Mouse (Mus musculus) forebrain, embryonic 11.5 days (tissue): ENCODE results near the gene Gng2. TPM values are rescaled to one million over a fixed set of nuclear protein-coding genes. Genes with fewer than 3 reads are reported as not detected.

ENCODE experiments used
- ATAC-seq: fragments of 200-750 bp; cut with Nextera tagmentation; replicated peaks from 2 replicates; pipeline ENCODE4 v1.8.0; 2017; ENCODE audit warnings: moderate TSS enrichment; ENCODE audit not compliant: low FRiP score
- DNase-seq: peaks from one replicate; pipeline ENCODE4 v3.0.0-alpha.2; 2017; ENCODE audit warnings: low spot score
- H3K27ac ChIP-seq: fragments of 300-500 bp; sonication (generic); 2 replicates; pipeline ENCODE4 v1.5.1; 2014; ENCODE audit warnings: low read depth, low read length
- H3K27me3 ChIP-seq: fragments of 300-500 bp; sonication (generic); 2 replicates; pipeline ENCODE4 v1.6.1; 2014; ENCODE audit warnings: mild to moderate bottlenecking, low read length, mixed read lengths; ENCODE audit not compliant: control insufficient read depth, insufficient read depth
- H3K36me3 ChIP-seq: fragments of 300-500 bp; sonication (generic); 2 replicates; pipeline ENCODE4 v1.6.1; 2014; ENCODE audit warnings: mild to moderate bottlenecking, low read length, moderate library complexity, mixed read lengths; ENCODE audit not compliant: control insufficient read depth, insufficient read depth
- H3K4me1 ChIP-seq: fragments of 300-500 bp; sonication (generic); replicated peaks from 2 replicates; pipeline ENCODE4 v1.6.1; 2014; ENCODE audit warnings: low read length, mixed read lengths; ENCODE audit not compliant: control insufficient read depth, insufficient read depth
- H3K4me2 ChIP-seq: fragments of 300-500 bp; sonication (generic); 2 replicates; pipeline ENCODE4 v1.6.1; 2014; ENCODE audit warnings: low read depth, mild to moderate bottlenecking, low read length, moderate library complexity, mixed read lengths; ENCODE audit not compliant: severe bottlenecking
- H3K4me3 ChIP-seq: fragments of 300-500 bp; sonication (generic); 2 replicates; pipeline ENCODE4 v1.5.1; 2014; ENCODE audit warnings: low read depth, low read length
- H3K9ac ChIP-seq: fragments of 300-500 bp; sonication (generic); 2 replicates; pipeline ENCODE4 v1.6.1; 2014; ENCODE audit warnings: low read length
- H3K9me3 ChIP-seq: fragments of 300-500 bp; sonication (generic); 2 replicates; pipeline ENCODE4 v1.6.1; 2016; ENCODE audit warnings: low read length, mixed read lengths; ENCODE audit not compliant: control insufficient read depth
- WGBS: fragments of 180-500 bp; shearing (Covaris S2); extraction: QIAGEN DNeasy Blood & Tissue Kit; methylation state at CpG from one replicate; pipeline ENCODE4 v1.1.7; 2014; 5-methylcytosine and 5-hydroxymethylcytosine counted together
- polyA plus RNA-seq: library from polyadenylated mRNA; unstranded; fragments of >200 nt; fragmentation: Nextera tagmentation; extraction: Ambion mirVana; gene quantifications from 2 replicates; pipeline ENCODE4 v1.2.1, GENCODE M21; 2014

Gng2 gene
- polyA plus RNA-seq, 1 experiment from 2014 or later: 142 TPM

DNA sequence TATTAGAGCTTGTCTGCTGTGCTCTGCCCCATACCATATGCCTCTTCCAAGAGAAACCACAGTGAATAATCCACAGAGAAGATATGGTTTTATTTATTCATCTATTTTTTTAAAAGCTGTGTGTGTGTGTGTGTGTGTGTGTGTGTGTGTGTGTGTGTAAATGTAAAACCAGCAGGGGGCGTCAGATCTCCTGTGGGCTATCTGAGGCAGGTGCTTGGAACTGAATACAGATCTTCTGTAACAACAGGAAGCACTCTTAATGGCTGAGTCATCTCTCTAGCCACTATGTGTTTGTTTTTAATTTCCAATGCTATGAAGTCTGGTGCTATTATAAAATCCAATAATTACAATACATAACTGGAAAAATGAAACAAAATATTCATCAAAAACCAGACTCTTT is 37.4 kb downstream of the Gng2 start:
- 83% methylated on average over 1 of the region's 1 CpGs for WGBS
- no peak for ATAC-seq

DNA sequence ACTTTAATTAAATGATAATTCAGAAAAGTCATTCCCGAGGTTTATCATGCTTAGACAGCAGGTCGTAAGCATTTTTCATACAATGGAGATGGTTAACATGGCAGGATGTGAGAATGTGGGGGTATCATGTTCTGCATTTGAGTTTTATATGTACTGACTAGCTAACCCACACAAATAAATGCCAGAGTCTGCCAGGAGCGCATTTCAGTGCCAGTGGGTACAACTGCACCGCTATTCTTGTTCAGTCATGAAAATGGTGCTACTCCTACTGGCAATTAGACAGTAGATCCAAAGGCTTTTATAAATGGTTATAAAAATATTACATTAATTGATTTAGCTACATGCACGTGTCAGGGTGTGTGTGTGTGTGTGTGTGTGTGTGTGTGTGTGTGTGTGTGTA is 38.9 kb downstream of the Gng2 start:
- Histone ChIP-seq H3K9me3 (no peaks in the 10 kb centered on the region), H3K9ac (no peak overlapping the region), H3K4me2 (no peak overlapping the region), H3K27me3 (no peaks in the 10 kb centered on the region), H3K4me3 (no peak overlapping the region), H3K27ac (no peak overlapping the region), H3K4me1 (peaks cover 11% of the 10 kb centered on the region; the same call in 1 of the 2 replicates), H3K36me3 (no peaks in the 10 kb centered on the region; the same call in 1 of the 2 replicates)
- 95% methylated on average over 5 of the region's 5 CpGs for WGBS
- DNase-seq (no peak), ATAC-seq (no peak)

More for the DNA sequence above, 37.4 kb downstream of the Gng2 start:
- Histone ChIP-seq H3K36me3 (no peaks in the 10 kb centered on the region; the same call in 1 of the 2 replicates), H3K4me2 (no peak overlapping the region), H3K9me3 (no peaks in the 10 kb centered on the region), H3K4me3 (no peak overlapping the region), H3K27me3 (no peaks in the 10 kb centered on the region), H3K27ac (no peak overlapping the region), H3K4me1 (peaks cover 9% of the 10 kb centered on the region; the same call in 1 of the 2 replicates), H3K9ac (no peak overlapping the region)
- DNase-seq: no peak

GRCm38 (mm10) chr14:19935084-19935483 is 42.3 kb downstream of the Gng2 start:
- no peak for DNase-seq

DNA sequence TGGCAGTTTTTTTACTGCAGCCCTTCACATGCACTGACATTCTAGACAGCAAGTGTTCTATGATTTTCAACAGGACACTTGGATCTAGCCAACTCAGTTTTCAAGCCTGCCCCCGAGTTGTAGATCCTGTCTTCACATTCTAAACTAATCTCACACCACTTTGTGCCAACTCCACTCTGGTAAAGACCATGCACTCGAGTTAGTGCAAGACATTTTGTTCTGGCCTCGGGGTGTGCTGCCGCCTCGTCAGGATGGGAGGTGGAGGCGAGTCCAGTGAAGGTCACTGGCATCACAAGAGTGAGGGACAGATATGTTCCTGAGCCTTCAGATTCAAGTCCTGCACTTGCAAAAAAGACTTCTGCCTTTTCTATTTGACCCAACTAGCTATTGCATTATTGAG is 44.1 kb downstream of the Gng2 start:
- Histone ChIP-seq H3K27me3 (no peaks in the 10 kb centered on the region), H3K27ac (no peak overlapping the region), H3K4me1 (peaks cover 2% of the 10 kb centered on the region; the same call in 1 of the 2 replicates), H3K9me3 (no peaks in the 10 kb centered on the region), H3K36me3 (no peaks in the 10 kb centered on the region; the same call in 1 of the 2 replicates), H3K4me2 (no peak overlapping the region), H3K4me3 (no peak overlapping the region), H3K9ac (no peak overlapping the region)
- WGBS: 76% methylated on average over 6 of the region's 6 CpGs
- no peak for DNase-seq
- no peak for ATAC-seq

More at GRCm38 (mm10) chr14:19935084-19935483, 42.3 kb downstream of the Gng2 start:
- ATAC-seq: no peak
- Histone ChIP-seq H3K4me1 (0 out of 2 replicates have a peak, but pooled peaks cover 2% of the 10 kb centered on the region), H3K27ac (no peak overlapping the region), H3K9ac (no peak overlapping the region), H3K36me3 (no peaks in the 10 kb centered on the region), H3K4me3 (no peak overlapping the region), H3K4me2 (no peak overlapping the region), H3K9me3 (no peaks in the 10 kb centered on the region), H3K27me3 (no peaks in the 10 kb centered on the region)
- WGBS: 93% methylated on average over 3 of the region's 3 CpGs

DNA sequence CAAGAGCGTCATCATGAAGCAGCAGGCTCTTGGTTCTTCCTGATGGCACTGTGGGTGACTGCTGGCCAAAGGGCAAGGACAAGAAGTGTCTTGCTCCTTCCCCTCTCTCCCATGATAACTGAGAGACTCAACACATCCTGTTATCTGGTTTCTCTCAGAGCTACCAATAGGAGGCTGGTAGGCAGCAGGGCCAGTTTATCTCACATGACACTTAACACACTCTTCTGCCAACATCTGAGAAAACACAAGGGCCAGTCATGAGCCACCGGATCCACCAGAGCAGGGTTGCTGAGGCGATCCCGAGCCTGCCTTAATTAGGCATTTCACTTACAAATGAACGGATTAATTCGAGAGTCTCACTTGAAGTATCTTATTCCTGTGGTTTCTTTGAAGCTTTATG is 49.5 kb downstream of the Gng2 start:
- DNase-seq (peak; percentile 46), ATAC-seq (no peak)
- Histone ChIP-seq H3K4me1 (peaks cover 2% of the 10 kb centered on the region; the same call in 1 of the 2 replicates), H3K9me3 (peaks cover 4% of the 10 kb centered on the region; the same call in 1 of the 2 replicates), H3K27me3 (no peaks in the 10 kb centered on the region), H3K4me3 (no peak overlapping the region), H3K27ac (no peak overlapping the region), H3K4me2 (no peak overlapping the region), H3K36me3 (peaks cover 5% of the 10 kb centered on the region; the same call in 1 of the 2 replicates), H3K9ac (no peak overlapping the region)
- WGBS: 16% methylated on average over 6 of the region's 6 CpGs

GRCm38 (mm10) chr14:19927156-19927555 is 50.3 kb downstream of the Gng2 start:
- H3K27me3 ChIP-seq: no peaks in the 10 kb centered on the region
- peaks cover 5% of the 10 kb centered on the region; the same call in 1 of the 2 replicates for H3K36me3 ChIP-seq
- DNase-seq (no peak), ATAC-seq (no peak)
- no peak overlapping the region for H3K9ac ChIP-seq
- peaks cover 4% of the 10 kb centered on the region; the same call in 1 of the 2 replicates for H3K9me3 ChIP-seq
- H3K27ac ChIP-seq: no peak overlapping the region
- no peak overlapping the region for H3K4me2 ChIP-seq
- H3K4me1 ChIP-seq: peaks cover 2% of the 10 kb centered on the region; the same call in 1 of the 2 replicates
- whole genome bisulfite sequencing: 83% methylated on average over 2 of the region's 2 CpGs
- H3K4me3 ChIP-seq: no peak overlapping the region

- H3K4me1 ChIP-seq: peaks cover 3% of the 10 kb centered on the region; the same call in 1 of the 2 replicates
- no peak overlapping the region for H3K9ac ChIP-seq
- no peak overlapping the region for H3K4me3 ChIP-seq
- no peak for DNase-seq
- no peaks in the 10 kb centered on the region for H3K27me3 ChIP-seq
- peaks cover 4% of the 10 kb centered on the region; the same call in 1 of the 2 replicates for H3K9me3 ChIP-seq
- whole genome bisulfite sequencing: 80% methylated on average over 8 of the region's 8 CpGs
- H3K36me3 ChIP-seq: peaks cover 5% of the 10 kb centered on the region; the same call in 1 of the 2 replicates
- H3K4me2 ChIP-seq: no peak overlapping the region
- H3K27ac ChIP-seq: no peak overlapping the region
- ATAC-seq: no peak
Measured at GRCm38 (mm10) chr14:19926312-19926711, 51.1 kb downstream of the Gng2 start.

DNA sequence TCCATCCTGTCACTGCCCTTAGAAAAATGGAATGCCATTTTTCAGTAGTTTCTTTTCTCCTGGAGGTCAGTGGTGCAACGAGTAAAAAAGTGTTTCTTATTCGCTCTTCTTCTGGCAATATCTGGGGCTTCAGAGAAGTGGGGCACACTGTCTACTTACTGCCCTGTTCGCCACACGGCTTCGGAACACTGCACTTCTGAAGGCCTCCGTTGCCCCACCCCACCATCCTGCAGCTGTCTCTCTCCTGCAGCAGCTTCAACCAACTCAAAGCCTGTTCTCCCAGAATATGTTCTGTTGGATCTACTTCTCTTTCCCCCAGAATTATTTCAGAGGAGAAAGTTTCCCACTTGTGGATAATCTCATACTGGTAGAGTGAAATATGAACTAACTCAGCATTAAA is 52.3 kb downstream of the Gng2 start:
- no peaks in the 10 kb centered on the region for H3K27me3 ChIP-seq
- no peak overlapping the region for H3K9ac ChIP-seq
- DNase-seq (peak; percentile 30), ATAC-seq (no peak)
- peaks cover 5% of the 10 kb centered on the region; the same call in 1 of the 2 replicates for H3K36me3 ChIP-seq
- 42% methylated on average over 6 of the region's 6 CpGs for WGBS
- H3K4me2 ChIP-seq: no peak overlapping the region
- peaks cover 11% of the 10 kb centered on the region; the same call in 1 of the 2 replicates for H3K4me1 ChIP-seq
- no peak overlapping the region for H3K27ac ChIP-seq
- peaks cover 4% of the 10 kb centered on the region; the same call in 1 of the 2 replicates for H3K9me3 ChIP-seq
- no peak overlapping the region for H3K4me3 ChIP-seq

DNA sequence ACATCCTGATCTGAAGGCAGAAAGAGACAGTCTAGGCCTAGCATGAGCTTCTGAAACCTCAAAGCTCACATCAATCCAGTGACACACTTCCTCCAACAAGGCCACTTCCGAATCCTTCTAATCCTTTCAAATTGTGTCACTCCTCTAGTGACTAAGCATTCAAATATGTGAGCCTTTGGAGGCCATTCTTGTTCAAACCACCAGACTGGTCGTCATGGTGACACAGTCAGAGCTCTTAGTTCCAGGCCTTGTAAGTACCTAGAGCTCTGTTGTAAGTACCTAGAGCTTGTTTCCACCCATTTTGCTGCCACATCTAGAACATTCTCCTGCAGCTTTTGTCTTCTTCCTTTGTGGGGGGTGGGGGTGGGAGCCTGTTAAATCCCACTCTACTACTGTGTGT is 53.3 kb downstream of the Gng2 start:
- H3K4me1 ChIP-seq: peaks cover 14% of the 10 kb centered on the region; the same call in 1 of the 2 replicates
- no peak overlapping the region for H3K27ac ChIP-seq
- ATAC-seq (no peak), DNase-seq (no peak)
- H3K4me3 ChIP-seq: no peak overlapping the region
- H3K9ac ChIP-seq: no peak overlapping the region
- H3K36me3 ChIP-seq: peaks cover 5% of the 10 kb centered on the region; the same call in 1 of the 2 replicates
- no peaks in the 10 kb centered on the region for H3K27me3 ChIP-seq
- no peak overlapping the region for H3K4me2 ChIP-seq
- peaks cover 4% of the 10 kb centered on the region; the same call in 1 of the 2 replicates for H3K9me3 ChIP-seq
- WGBS: 93% methylated on average over 2 of the region's 2 CpGs
